Mouse (Mus musculus): Measurements from ENCODE around the gene Clec2g. TPM values are rescaled to one million over a fixed set of nuclear protein-coding genes. Genes with fewer than 3 reads are reported as not detected.
"Not testable (repeated sequence)": the region's sequence is repeated elsewhere in the genome, so short reads cannot be mapped to it uniquely, and the experiment has no call there.

Clec2g gene
- polyA plus RNA-seq, 1 experiment from 2014 or later: not detected

- H3K36me3 ChIP-seq (ENCODE audit: control insufficient read depth, insufficient read depth, low read length): no peaks in the 10 kb centered on the region
Measured at GRCm38 (mm10) chr6:128976194-128976593, 42.0 kb downstream of the Clec2g start.

GRCm38 (mm10) chr6:128981951-128982541, 47.9 kb downstream of the Clec2g start:
- not testable (repeated sequence) for H3K9me3 ChIP-seq (replicated peaks; ENCODE audit: control insufficient read depth, low read length); H3K4me1 ChIP-seq (ENCODE audit: control insufficient read depth, insufficient read depth, low read length); H3K36me3 ChIP-seq (ENCODE audit: control insufficient read depth, insufficient read depth, low read length); H3K4me3 ChIP-seq (ENCODE audit: low read depth, low read length); H3K27me3 ChIP-seq (ENCODE audit: control insufficient read depth, insufficient read depth, low read length); H3K4me2 ChIP-seq; H3K9ac ChIP-seq (ENCODE audit: low read depth, low read length); ATAC-seq (replicated peaks; ENCODE audit: insufficient number of reproducible peaks, low FRiP score, low TSS enrichment); H3K27ac ChIP-seq (ENCODE audit: low read depth, low read length)
- WGBS (ENCODE audit: insufficient replicate concordance): 71% methylated on average over 4 of the region's 4 CpGs

More at GRCm38 (mm10) chr6:128976194-128976593, 42.0 kb downstream of the Clec2g start:
- Histone ChIP-seq H3K9ac (ENCODE audit: low read depth, low read length) (no peak overlapping the region), H3K4me1 (ENCODE audit: control insufficient read depth, insufficient read depth, low read length) (no peaks in the 10 kb centered on the region), H3K4me3 (ENCODE audit: low read depth, low read length) (no peak overlapping the region), H3K27ac (ENCODE audit: low read depth, low read length) (no peak overlapping the region), H3K9me3 (replicated peaks; ENCODE audit: control insufficient read depth, low read length) (no peaks in the 10 kb centered on the region), H3K4me2 (no peak overlapping the region), H3K27me3 (ENCODE audit: control insufficient read depth, insufficient read depth, low read length) (no peaks in the 10 kb centered on the region)
- ATAC-seq (replicated peaks; ENCODE audit: insufficient number of reproducible peaks, low FRiP score, low TSS enrichment): no peak

GRCm38 (mm10) chr6:128992337-128992736, 58.2 kb downstream of the Clec2g start:
- H3K4me1 ChIP-seq (ENCODE audit: control insufficient read depth, insufficient read depth, low read length): no peaks in the 10 kb centered on the region
- H3K27ac ChIP-seq (ENCODE audit: low read depth, low read length): no peak overlapping the region
- H3K27me3 ChIP-seq (ENCODE audit: control insufficient read depth, insufficient read depth, low read length): no peaks in the 10 kb centered on the region
- 66% methylated on average over 2 of the region's 2 CpGs for WGBS (ENCODE audit: insufficient replicate concordance)
- H3K4me3 ChIP-seq (ENCODE audit: low read depth, low read length): no peak overlapping the region
- no peaks in the 10 kb centered on the region for H3K9me3 ChIP-seq (replicated peaks; ENCODE audit: control insufficient read depth, low read length)
- no peaks in the 10 kb centered on the region for H3K36me3 ChIP-seq (ENCODE audit: control insufficient read depth, insufficient read depth, low read length)
- no peak overlapping the region for H3K9ac ChIP-seq (ENCODE audit: low read depth, low read length)
- no peak overlapping the region for H3K4me2 ChIP-seq
- no peak for ATAC-seq (replicated peaks; ENCODE audit: insufficient number of reproducible peaks, low FRiP score, low TSS enrichment)

- H3K9ac ChIP-seq (ENCODE audit: low read depth, low read length): no peak overlapping the region
- 74% methylated on average over 3 of the region's 3 CpGs for WGBS (ENCODE audit: insufficient replicate concordance)
- no peak overlapping the region for H3K4me3 ChIP-seq (ENCODE audit: low read depth, low read length)
- H3K27ac ChIP-seq (ENCODE audit: low read depth, low read length): no peak overlapping the region
- H3K36me3 ChIP-seq (ENCODE audit: control insufficient read depth, insufficient read depth, low read length): no peaks in the 10 kb centered on the region
- H3K27me3 ChIP-seq (ENCODE audit: control insufficient read depth, insufficient read depth, low read length): no peaks in the 10 kb centered on the region
- H3K9me3 ChIP-seq (replicated peaks; ENCODE audit: control insufficient read depth, low read length): no peaks in the 10 kb centered on the region
- ATAC-seq (replicated peaks; ENCODE audit: insufficient number of reproducible peaks, low FRiP score, low TSS enrichment): no peak
- H3K4me2 ChIP-seq: no peak overlapping the region
- H3K4me1 ChIP-seq (ENCODE audit: control insufficient read depth, insufficient read depth, low read length): no peaks in the 10 kb centered on the region
Measured at GRCm38 (mm10) chr6:128992753-128993152, 58.6 kb downstream of the Clec2g start.

DNA sequence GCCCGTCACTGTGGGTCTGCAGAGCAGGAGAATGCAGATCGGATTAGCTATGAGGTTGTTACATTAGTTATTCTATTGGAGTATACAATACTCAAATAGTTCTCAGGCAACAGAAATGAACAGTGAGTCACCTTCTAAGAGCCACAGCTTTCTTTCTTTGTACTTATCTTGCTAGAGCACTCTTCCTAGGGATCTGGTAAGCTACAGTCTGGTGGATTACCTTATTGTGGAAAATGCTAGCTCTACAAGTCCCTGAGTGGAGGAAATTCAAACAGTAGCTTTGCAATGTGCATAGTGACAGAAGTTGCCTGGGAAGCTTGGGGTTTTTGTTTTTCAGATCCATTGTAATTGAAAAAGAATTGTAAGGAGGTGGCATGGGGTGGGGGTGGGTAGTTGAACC, 59.0 kb downstream of the Clec2g start:
- no peaks in the 10 kb centered on the region for H3K27me3 ChIP-seq (ENCODE audit: control insufficient read depth, insufficient read depth, low read length)
- 66% methylated on average over 2 of the region's 2 CpGs for WGBS (ENCODE audit: insufficient replicate concordance)

DNA sequence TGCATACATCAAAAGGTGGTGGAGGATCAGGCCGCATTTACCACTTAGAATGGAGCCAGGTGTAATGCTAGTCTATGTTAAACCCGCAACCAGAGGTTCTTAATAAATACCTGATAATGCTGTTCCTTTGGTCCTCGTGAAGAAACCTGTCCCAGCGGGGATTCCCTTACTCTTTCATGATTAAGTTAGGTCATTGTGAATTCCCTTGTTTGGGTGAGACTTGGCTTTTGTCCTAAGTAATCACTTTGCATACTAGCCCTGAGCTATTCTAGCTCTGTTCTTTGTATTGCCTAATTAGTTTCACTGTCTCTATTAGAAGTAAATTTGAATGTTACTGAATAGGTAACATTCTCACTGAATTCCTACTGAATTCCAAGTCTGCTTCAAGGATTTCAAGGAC, 60.2 kb downstream of the Clec2g start:
- H3K4me3 ChIP-seq (ENCODE audit: low read depth, low read length): no peak overlapping the region
- no peak overlapping the region for H3K9ac ChIP-seq (ENCODE audit: low read depth, low read length)
- ATAC-seq (replicated peaks; ENCODE audit: insufficient number of reproducible peaks, low FRiP score, low TSS enrichment): no peak
- 80% methylated on average over 4 of the region's 4 CpGs for WGBS (ENCODE audit: insufficient replicate concordance)
- H3K4me1 ChIP-seq (ENCODE audit: control insufficient read depth, insufficient read depth, low read length): no peaks in the 10 kb centered on the region
- no peaks in the 10 kb centered on the region for H3K36me3 ChIP-seq (ENCODE audit: control insufficient read depth, insufficient read depth, low read length)
- no peaks in the 10 kb centered on the region for H3K27me3 ChIP-seq (ENCODE audit: control insufficient read depth, insufficient read depth, low read length)
- H3K9me3 ChIP-seq (replicated peaks; ENCODE audit: control insufficient read depth, low read length): no peaks in the 10 kb centered on the region
- H3K27ac ChIP-seq (ENCODE audit: low read depth, low read length): no peak overlapping the region
- H3K4me2 ChIP-seq: no peak overlapping the region

More for the DNA sequence above, 59.0 kb downstream of the Clec2g start:
- H3K36me3 ChIP-seq (ENCODE audit: control insufficient read depth, insufficient read depth, low read length): no peaks in the 10 kb centered on the region
- H3K4me2 ChIP-seq: no peak overlapping the region
- no peak overlapping the region for H3K9ac ChIP-seq (ENCODE audit: low read depth, low read length)
- H3K4me1 ChIP-seq (ENCODE audit: control insufficient read depth, insufficient read depth, low read length): no peaks in the 10 kb centered on the region
- H3K4me3 ChIP-seq (ENCODE audit: low read depth, low read length): no peak overlapping the region
- no peak overlapping the region for H3K27ac ChIP-seq (ENCODE audit: low read depth, low read length)
- ATAC-seq (replicated peaks; ENCODE audit: insufficient number of reproducible peaks, low FRiP score, low TSS enrichment): no peak
- H3K9me3 ChIP-seq (replicated peaks; ENCODE audit: control insufficient read depth, low read length): no peaks in the 10 kb centered on the region

DNA sequence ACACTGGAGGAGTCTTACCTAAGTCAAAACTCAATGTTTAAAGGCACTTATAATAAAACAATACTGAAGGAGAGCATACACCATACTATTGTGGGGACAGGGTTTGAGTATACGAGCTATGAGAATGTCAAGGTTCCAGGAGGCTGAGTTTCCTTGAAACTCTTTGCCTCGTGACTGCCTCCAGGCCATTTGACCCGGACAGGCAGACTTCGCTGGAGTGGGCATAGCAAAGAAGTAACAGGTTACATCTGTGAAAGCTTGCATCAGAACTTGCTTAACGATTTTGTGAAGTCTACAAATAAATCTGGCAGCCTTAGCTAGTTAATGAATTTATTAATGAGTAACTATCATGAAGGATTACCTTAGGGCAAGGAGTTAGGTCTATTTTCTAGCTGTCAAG, 60.6 kb downstream of the Clec2g start:
- Histone ChIP-seq H3K9me3 (replicated peaks; ENCODE audit: control insufficient read depth, low read length) (no peaks in the 10 kb centered on the region), H3K4me2 (no peak overlapping the region), H3K27ac (ENCODE audit: low read depth, low read length) (no peak overlapping the region), H3K36me3 (ENCODE audit: control insufficient read depth, insufficient read depth, low read length) (no peaks in the 10 kb centered on the region), H3K27me3 (ENCODE audit: control insufficient read depth, insufficient read depth, low read length) (no peaks in the 10 kb centered on the region), H3K4me1 (ENCODE audit: control insufficient read depth, insufficient read depth, low read length) (no peaks in the 10 kb centered on the region), H3K4me3 (ENCODE audit: low read depth, low read length) (no peak overlapping the region), H3K9ac (ENCODE audit: low read depth, low read length) (no peak overlapping the region)
- no peak for ATAC-seq (replicated peaks; ENCODE audit: insufficient number of reproducible peaks, low FRiP score, low TSS enrichment)
- 75% methylated on average over 5 of the region's 5 CpGs for WGBS (ENCODE audit: insufficient replicate concordance)

- H3K4me1 ChIP-seq (ENCODE audit: control insufficient read depth, insufficient read depth, low read length): no peaks in the 10 kb centered on the region
- ATAC-seq (replicated peaks; ENCODE audit: insufficient number of reproducible peaks, low FRiP score, low TSS enrichment): no peak; the same call in 1 of the 2 replicates
- H3K36me3 ChIP-seq (ENCODE audit: control insufficient read depth, insufficient read depth, low read length): no peaks in the 10 kb centered on the region
- no peak overlapping the region for H3K27ac ChIP-seq (ENCODE audit: low read depth, low read length)
- no peak overlapping the region for H3K4me2 ChIP-seq
- H3K4me3 ChIP-seq (ENCODE audit: low read depth, low read length): no peak overlapping the region
- no peaks in the 10 kb centered on the region for H3K9me3 ChIP-seq (replicated peaks; ENCODE audit: control insufficient read depth, low read length)
- no peak overlapping the region for H3K9ac ChIP-seq (ENCODE audit: low read depth, low read length)
- WGBS (ENCODE audit: insufficient replicate concordance): 81% methylated on average over 7 of the region's 7 CpGs
- H3K27me3 ChIP-seq (ENCODE audit: control insufficient read depth, insufficient read depth, low read length): no peaks in the 10 kb centered on the region
Measured at GRCm38 (mm10) chr6:128995250-128996053, 61.3 kb downstream of the Clec2g start.
